Mouse (Mus musculus) c-Kit-negative CD71-positive TER-119-positive erythroid progenitor cells, embryonic 14.5 days (primary cell): ENCODE measurements around the gene Pglyrp1.

ENCODE experiments used
- DNase-seq: peaks from one replicate; pipeline ENCODE4 v3.0.0-alpha.2; 2013; ENCODE audit warnings: low read depth, low spot score

The Pglyrp1 gene

DNA sequence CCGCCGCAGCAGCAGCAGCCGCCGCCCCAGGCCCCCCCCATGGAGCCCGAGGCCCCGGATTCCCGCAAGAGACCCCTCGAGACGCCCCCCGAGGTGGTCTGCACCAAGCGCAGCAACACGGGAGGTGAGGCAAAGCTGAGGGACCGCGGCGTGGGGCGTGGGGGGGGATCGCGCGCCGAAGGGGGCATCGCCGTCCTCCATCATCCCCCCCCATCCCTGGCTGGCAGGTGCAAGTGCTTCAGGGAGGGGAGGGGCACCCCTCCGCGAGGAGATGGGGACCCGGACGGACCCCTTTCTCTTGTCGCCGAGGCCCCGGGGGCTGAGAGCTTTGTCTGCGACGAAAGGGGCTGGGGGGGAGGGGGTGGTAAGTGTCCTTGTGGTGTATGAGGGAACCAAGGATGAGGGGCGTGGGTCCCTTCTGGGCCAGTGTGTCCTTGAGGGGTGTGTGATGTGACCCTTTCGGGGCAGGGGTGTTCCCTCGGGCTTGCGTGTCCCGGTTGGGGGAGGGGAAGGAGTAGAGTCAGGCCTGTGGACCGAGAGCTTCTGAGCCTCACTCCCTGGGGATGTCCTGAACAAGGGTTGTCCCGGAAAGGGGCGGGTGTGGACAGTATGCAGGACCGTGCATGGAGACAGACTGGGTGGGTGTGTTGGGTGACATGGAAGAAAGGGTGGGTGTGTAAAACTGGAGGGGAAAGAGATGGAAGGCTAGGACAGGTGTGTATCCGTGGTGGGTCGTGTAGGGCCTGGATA, 55.1 kb downstream of the Pglyrp1 start:
- no peak for DNase-seq

DNA sequence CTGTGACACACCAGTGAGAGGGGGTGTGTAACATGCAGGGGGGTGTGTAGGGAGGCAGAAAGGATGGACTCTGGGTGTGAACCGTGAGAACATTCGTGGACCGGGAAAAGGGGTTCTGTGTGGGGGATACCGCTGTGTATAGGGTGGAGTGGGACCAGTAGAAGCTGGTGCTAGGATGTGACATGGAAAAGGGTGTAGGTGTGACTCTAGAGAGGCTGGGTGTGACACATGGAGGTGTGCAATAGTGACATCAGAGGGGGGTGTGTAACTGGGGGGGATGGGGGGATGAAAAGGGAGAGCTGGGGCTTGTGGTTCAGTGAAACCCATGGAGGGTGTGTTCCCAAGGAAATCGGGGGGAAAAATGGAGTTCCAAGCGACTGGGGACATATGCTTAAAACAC, 55.8 kb downstream of the Pglyrp1 start:
- DNase-seq, result no peak

DNA sequence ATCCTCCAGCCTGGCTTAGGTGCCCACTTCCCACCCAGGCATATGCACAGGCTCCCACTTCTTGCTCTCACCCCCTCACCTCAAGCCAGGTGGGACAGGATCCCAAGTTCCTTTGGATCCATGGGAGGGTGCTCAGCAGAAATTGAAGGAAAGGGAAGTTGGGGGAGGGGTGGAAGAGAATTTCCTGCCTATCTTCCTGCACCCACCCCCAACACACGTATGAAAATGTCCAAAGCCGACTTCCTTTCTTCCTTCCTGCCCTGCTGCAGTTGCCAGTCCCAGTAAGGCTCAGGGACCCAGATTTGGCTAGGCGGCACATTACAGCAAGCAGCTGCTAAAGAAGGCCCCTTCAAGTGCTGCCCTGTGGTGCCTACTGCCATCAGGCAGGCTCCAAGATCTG, 56.6 kb downstream of the Pglyrp1 start:
- no peak for DNase-seq
